Mouse (Mus musculus): ENCODE measurements at regions not wholly inside any gene's neighbourhood (a gene's known extent, or its start where the extent isn't known, plus 50 kb on each side); places are given as distances from the start of the nearest gene placed in this dataset.

DNA sequence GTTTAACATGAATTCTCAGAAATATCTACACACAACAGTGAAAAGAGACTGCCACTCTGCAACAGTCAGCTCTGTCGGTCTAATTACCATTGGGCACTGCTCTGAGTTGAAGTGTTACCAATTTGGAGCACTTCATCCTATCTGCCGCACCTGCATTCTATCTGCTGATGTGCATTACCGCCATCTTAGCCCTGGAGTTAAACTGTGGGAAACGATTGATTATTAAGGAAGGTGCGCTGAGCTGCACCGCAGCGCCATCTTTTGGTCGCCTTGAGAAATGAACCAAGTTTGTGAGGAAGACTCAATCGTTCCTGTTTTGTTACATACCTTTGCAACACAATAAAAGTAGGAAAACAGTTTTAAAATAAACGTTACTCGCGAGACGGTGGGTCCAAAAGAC lies 110.5 kb downstream of the Rergl start:
- TF ChIP-seq CTCF (IDR thresholded peaks at IDR 0.05; ENCODE audit: low read depth) = peak; percentile 76
- Histone ChIP-seq H3K9ac (ENCODE audit: low read depth, low read length) (no peak overlapping the region), H3K27ac (ENCODE audit: low read depth, low read length) (no peak overlapping the region), H3K4me2 (replicated peaks; ENCODE audit: low read depth) (no peak overlapping the region), H3K36me3 (ENCODE audit: control insufficient read depth, insufficient read depth) (no peaks in the 10 kb centered on the region), H3K4me3 (ENCODE audit: low read depth, low read length) (no peak overlapping the region), H3K9me3 (ENCODE audit: control insufficient read depth) (no peaks in the 10 kb centered on the region), H3K4me1 (replicated peaks; ENCODE audit: control insufficient read depth, insufficient read depth, low read length) (no peaks in the 10 kb centered on the region), H3K27me3 (replicated peaks; ENCODE audit: control insufficient read depth, insufficient read depth, low read length) (no peaks in the 10 kb centered on the region)
- no peak for ATAC-seq
- 5% methylated on average over 13 of the region's 13 CpGs for WGBS

DNA sequence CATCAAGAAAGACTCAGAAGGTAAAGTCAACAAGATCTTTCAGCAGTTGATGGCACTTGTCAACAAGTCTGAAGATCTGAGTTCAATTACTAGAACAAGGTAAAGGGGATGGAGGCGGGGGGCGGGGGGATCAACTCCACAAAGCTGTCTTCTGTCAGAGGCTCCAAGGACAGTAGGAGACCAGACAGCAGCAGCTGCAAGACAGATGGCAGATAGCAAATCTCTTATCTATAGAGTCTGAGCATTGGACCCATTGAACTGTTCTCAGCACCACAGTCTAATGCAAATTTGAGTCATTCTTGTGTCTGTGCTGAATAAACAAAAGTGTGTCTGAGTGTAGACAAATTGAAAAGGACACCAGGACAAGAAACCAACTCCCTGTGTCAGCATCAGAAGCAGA lies 150.8 kb downstream of the Rergl start:
- no peak overlapping the region for H3K27ac ChIP-seq (ENCODE audit: low read depth, low read length)
- no peak overlapping the region for H3K9ac ChIP-seq (ENCODE audit: low read depth, low read length)
- no peak overlapping the region for H3K4me2 ChIP-seq (replicated peaks; ENCODE audit: low read depth)
- no peaks in the 10 kb centered on the region for H3K36me3 ChIP-seq (ENCODE audit: control insufficient read depth, insufficient read depth)
- H3K27me3 ChIP-seq (replicated peaks; ENCODE audit: control insufficient read depth, insufficient read depth, low read length) = no peaks in the 10 kb centered on the region
- ATAC-seq = no peak
- TF ChIP-seq CTCF (IDR thresholded peaks at IDR 0.05; ENCODE audit: low read depth) = no peak
- H3K4me1 ChIP-seq (replicated peaks; ENCODE audit: control insufficient read depth, insufficient read depth, low read length) = no peaks in the 10 kb centered on the region
- 85% methylated on average over 2 of the region's 2 CpGs for WGBS
- no peaks in the 10 kb centered on the region for H3K9me3 ChIP-seq (ENCODE audit: control insufficient read depth)
- H3K4me3 ChIP-seq (ENCODE audit: low read depth, low read length) = no peak overlapping the region

DNA sequence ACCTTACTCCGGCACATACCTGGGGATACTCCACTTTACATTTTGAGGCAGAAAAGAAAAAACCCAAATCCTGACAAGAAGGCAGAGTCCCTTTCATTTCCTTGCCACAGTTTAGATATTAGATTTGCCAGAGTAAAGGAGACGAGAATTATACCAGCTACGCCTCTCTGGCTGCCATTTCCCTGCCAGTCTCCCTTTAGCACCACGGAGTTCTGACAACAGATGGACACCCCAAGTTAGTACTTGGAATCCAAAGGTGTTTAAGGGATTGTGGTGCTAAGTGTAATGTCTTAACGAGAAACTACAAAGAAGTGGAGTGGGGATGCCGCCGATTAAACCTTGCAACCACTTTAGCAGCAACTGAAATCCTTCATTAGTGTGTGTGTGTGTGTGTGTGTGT lies 176.6 kb downstream of the Rergl start:
- H3K27me3 ChIP-seq (replicated peaks; ENCODE audit: control insufficient read depth, insufficient read depth, low read length) = no peaks in the 10 kb centered on the region
- H3K36me3 ChIP-seq (ENCODE audit: control insufficient read depth, insufficient read depth) = no peaks in the 10 kb centered on the region
- no peaks in the 10 kb centered on the region for H3K9me3 ChIP-seq (ENCODE audit: control insufficient read depth)
- no peak overlapping the region for H3K9ac ChIP-seq (ENCODE audit: low read depth, low read length)
- H3K4me1 ChIP-seq (replicated peaks; ENCODE audit: control insufficient read depth, insufficient read depth, low read length) = no peaks in the 10 kb centered on the region
- no peak for ATAC-seq
- WGBS = 88% methylated on average over 7 of the region's 7 CpGs
- no peak overlapping the region for H3K27ac ChIP-seq (ENCODE audit: low read depth, low read length)
- no peak overlapping the region for H3K4me3 ChIP-seq (ENCODE audit: low read depth, low read length)
- no peak overlapping the region for H3K4me2 ChIP-seq (replicated peaks; ENCODE audit: low read depth)
- TF ChIP-seq CTCF (IDR thresholded peaks at IDR 0.05; ENCODE audit: low read depth) = no peak

DNA sequence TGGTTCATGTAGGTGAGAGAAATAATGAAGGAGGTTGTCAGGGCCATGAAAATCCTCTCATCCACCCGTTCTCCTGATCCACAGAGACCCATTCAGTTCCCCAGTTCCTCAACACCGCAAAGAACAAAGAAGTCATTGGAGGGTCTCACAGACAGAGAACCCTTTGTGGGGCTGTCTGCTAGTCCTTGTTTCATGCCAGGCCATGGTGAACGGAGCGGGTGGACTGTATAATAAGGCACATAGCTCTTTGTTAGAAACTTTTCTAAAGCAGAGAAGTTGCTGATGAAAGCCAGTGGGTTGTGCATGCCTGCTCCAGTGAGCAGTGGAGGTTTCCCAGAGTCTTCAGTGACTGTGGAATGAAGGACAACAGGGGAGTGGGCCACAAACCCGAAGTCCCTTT lies 194.1 kb downstream of the Rergl start:
- 76% methylated on average over 5 of the region's 5 CpGs for WGBS

DNA sequence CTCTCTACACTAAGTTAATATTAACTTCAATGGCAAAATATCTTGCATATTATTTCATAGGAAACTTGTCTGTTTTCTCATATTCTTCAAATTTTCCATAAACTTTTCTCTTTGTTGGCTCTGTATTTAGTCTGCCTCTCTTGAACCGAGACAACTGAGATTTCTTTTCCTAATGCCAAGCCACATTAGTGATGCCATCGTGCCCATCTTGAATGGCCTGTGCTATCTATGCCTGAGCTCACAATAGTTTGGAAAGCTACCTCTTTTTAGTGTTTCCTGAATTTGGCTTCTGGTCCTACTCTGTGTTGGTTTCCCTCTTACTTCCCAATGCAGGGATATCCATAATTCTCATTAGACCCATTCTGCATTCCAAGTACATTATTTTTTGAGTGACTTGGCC lies 197.5 kb downstream of the Rergl start:
- ATAC-seq = no peak
- Histone ChIP-seq H3K9ac (ENCODE audit: low read depth, low read length) (no peak overlapping the region), H3K36me3 (ENCODE audit: control insufficient read depth, insufficient read depth) (no peaks in the 10 kb centered on the region), H3K4me3 (ENCODE audit: low read depth, low read length) (no peak overlapping the region), H3K27me3 (replicated peaks; ENCODE audit: control insufficient read depth, insufficient read depth, low read length) (no peaks in the 10 kb centered on the region), H3K27ac (ENCODE audit: low read depth, low read length) (no peak overlapping the region), H3K4me1 (replicated peaks; ENCODE audit: control insufficient read depth, insufficient read depth, low read length) (no peaks in the 10 kb centered on the region), H3K4me2 (replicated peaks; ENCODE audit: low read depth) (no peak overlapping the region), H3K9me3 (ENCODE audit: control insufficient read depth) (no peaks in the 10 kb centered on the region)
- 88% methylated on average over 2 of the region's 2 CpGs for WGBS
- TF ChIP-seq CTCF (IDR thresholded peaks at IDR 0.05; ENCODE audit: low read depth) = no peak

More for the DNA sequence above, 194.1 kb downstream of the Rergl start:
- ATAC-seq = no peak
- Histone ChIP-seq H3K4me2 (replicated peaks; ENCODE audit: low read depth) (no peak overlapping the region), H3K4me3 (ENCODE audit: low read depth, low read length) (no peak overlapping the region), H3K27me3 (replicated peaks; ENCODE audit: control insufficient read depth, insufficient read depth, low read length) (no peaks in the 10 kb centered on the region), H3K27ac (ENCODE audit: low read depth, low read length) (no peak overlapping the region), H3K9me3 (ENCODE audit: control insufficient read depth) (no peaks in the 10 kb centered on the region), H3K9ac (ENCODE audit: low read depth, low read length) (no peak overlapping the region), H3K36me3 (ENCODE audit: control insufficient read depth, insufficient read depth) (no peaks in the 10 kb centered on the region), H3K4me1 (replicated peaks; ENCODE audit: control insufficient read depth, insufficient read depth, low read length) (no peaks in the 10 kb centered on the region)
- no peak for TF ChIP-seq CTCF (IDR thresholded peaks at IDR 0.05; ENCODE audit: low read depth)

DNA sequence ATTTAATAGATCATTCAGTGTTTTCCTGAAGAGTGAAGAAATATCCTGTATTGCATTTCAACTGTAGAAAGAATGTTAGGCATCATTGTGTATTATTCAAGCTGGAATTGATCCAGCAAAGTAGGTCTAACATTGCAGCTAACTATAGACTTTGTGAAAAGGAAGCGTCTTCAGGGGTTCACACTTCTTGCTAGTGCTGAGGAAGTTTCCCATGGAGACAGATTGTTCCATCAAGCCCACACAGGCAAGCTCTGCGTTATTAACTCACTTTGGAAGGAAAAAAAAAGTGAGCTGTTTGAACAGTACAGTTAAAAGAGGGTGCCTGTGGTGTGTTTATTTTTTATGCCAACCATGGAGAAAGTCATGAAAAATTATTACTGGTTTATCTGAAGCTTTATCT lies 206.1 kb downstream of the Rergl start:
- Histone ChIP-seq H3K36me3 (ENCODE audit: control insufficient read depth, insufficient read depth) (no peaks in the 10 kb centered on the region), H3K27ac (ENCODE audit: low read depth, low read length) (no peak overlapping the region), H3K9ac (ENCODE audit: low read depth, low read length) (no peak overlapping the region), H3K4me1 (replicated peaks; ENCODE audit: control insufficient read depth, insufficient read depth, low read length) (no peaks in the 10 kb centered on the region), H3K9me3 (ENCODE audit: control insufficient read depth) (no peaks in the 10 kb centered on the region), H3K4me3 (ENCODE audit: low read depth, low read length) (no peak overlapping the region), H3K4me2 (replicated peaks; ENCODE audit: low read depth) (no peak overlapping the region), H3K27me3 (replicated peaks; ENCODE audit: control insufficient read depth, insufficient read depth, low read length) (no peaks in the 10 kb centered on the region)
- TF ChIP-seq CTCF (IDR thresholded peaks at IDR 0.05; ENCODE audit: low read depth) = no peak
- WGBS = 55% methylated on average over 2 of the region's 2 CpGs
- no peak for ATAC-seq

DNA sequence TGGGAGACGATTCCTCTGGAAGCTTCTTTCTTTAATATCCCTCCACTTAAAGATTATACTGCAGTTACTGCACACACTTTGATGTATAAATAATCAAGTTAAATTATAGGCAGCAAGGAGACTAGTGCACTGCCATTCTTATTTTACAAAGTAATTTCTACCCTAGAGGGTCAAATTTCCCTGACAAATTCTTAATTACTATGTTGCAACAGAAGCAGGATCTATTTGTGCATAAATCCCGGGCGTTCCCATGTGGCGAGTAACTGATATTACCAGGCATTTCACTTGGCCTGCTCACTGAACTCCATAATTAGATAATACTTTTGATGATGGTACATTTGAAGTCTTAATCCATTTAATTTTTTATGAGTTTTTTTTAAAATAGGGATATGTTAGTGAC lies 222.7 kb downstream of the Rergl start:
- no peak for ATAC-seq
- H3K9me3 ChIP-seq (ENCODE audit: control insufficient read depth) = no peaks in the 10 kb centered on the region
- no peak overlapping the region for H3K27ac ChIP-seq (ENCODE audit: low read depth, low read length)
- H3K4me2 ChIP-seq (replicated peaks; ENCODE audit: low read depth) = no peak overlapping the region
- no peak overlapping the region for H3K9ac ChIP-seq (ENCODE audit: low read depth, low read length)
- 91% methylated on average over 4 of the region's 4 CpGs for WGBS
- TF ChIP-seq CTCF (IDR thresholded peaks at IDR 0.05; ENCODE audit: low read depth) = no peak
- no peaks in the 10 kb centered on the region for H3K36me3 ChIP-seq (ENCODE audit: control insufficient read depth, insufficient read depth)
- H3K4me1 ChIP-seq (replicated peaks; ENCODE audit: control insufficient read depth, insufficient read depth, low read length) = no peaks in the 10 kb centered on the region
- H3K27me3 ChIP-seq (replicated peaks; ENCODE audit: control insufficient read depth, insufficient read depth, low read length) = no peaks in the 10 kb centered on the region
- H3K4me3 ChIP-seq (ENCODE audit: low read depth, low read length) = no peak overlapping the region
